Mouse (Mus musculus) left cerebral cortex, adult 18-20 months (tissue): ENCODE measurements around the gene Rab15. TPM values are rescaled to one million over a fixed set of nuclear protein-coding genes. Genes with fewer than 3 reads are reported as not detected.
"Not testable (repeated sequence)": the region's sequence is repeated elsewhere in the genome, so short reads cannot be mapped to it uniquely, and the experiment has no call there.

Source experiments
- DNase-seq, 2 experiments: peaks; one replicate each; pipeline ENCODE4 v3.0.0; 2021 to 2022; ENCODE audit warnings: low spot score in 2 of 2, mixed read lengths in 1 of 2
- long read RNA-seq, 2 experiments: library from polyadenylated mRNA; stranded (forward); transcript quantifications; one replicate each; pipeline ENCODE4 v2.0.0; 2021
- total RNA-seq, 2 experiments: library from RNA; stranded (reverse); gene quantifications; 2 replicates each; pipeline ENCODE4 v1.2.3; 2021

Rab15 gene
- 100 to 1,000 TPM; 245 to 266 TPM for total RNA-seq
- long read RNA-seq, experiment 1, transcript Rab15-201 (7 exons, 3,158 nt) = major isoform, 456 of 545 reads
- long read RNA-seq, experiment 1, partial matches to known transcripts = 8 of 545 reads
- long read RNA-seq, experiment 1, other reads (novel, unspliced or antisense) = 77 of 545 reads
- long read RNA-seq, experiment 2, transcript Rab15-207 (2 exons, 797 nt) = minor isoform, 6 of 376 reads
- long read RNA-seq, experiment 2, transcript Rab15-201 (7 exons, 3,158 nt) = major isoform, 295 of 376 reads
- long read RNA-seq, experiment 2, partial matches to known transcripts = 1 of 376 reads
- long read RNA-seq, experiment 2, other reads (novel, unspliced or antisense) = 74 of 376 reads

GRCm38 (mm10) chr12:76822651-76823041 is at the start of gene Rab15:
Gene Rab15, minus strand, starts transcription at chr12:76822908.
- DNase-seq = no peak

GRCm38 (mm10) chr12:76869561-76869960 is 46.9 kb upstream of the Rab15 start:
- DNase-seq = no peak

GRCm38 (mm10) chr12:76868463-76869198 is 45.9 kb upstream of the Rab15 start:
- DNase-seq = no peak

GRCm38 (mm10) chr12:76867586-76868280 is 45.0 kb upstream of the Rab15 start:
- peak; percentile 53 to 57 for DNase-seq

- DNase-seq = no peak
These were observed 42.6 kb upstream of the Rab15 start for GRCm38 (mm10) chr12:76865266-76865665.

GRCm38 (mm10) chr12:76863651-76864050 is 40.9 kb upstream of the Rab15 start:
- peak; percentile 53 to 54 for DNase-seq

GRCm38 (mm10) chr12:76858788-76859187 is 36.1 kb upstream of the Rab15 start:
- not testable (repeated sequence) for DNase-seq

GRCm38 (mm10) chr12:76857087-76857486 is 34.4 kb upstream of the Rab15 start:
- DNase-seq = no peak

- no peak for DNase-seq
These were observed 30.9 kb upstream of the Rab15 start for GRCm38 (mm10) chr12:76853378-76854142.

- no peak for DNase-seq
These were observed 29.7 kb upstream of the Rab15 start for GRCm38 (mm10) chr12:76852419-76852818.

- DNase-seq = no peak
These were observed 21.8 kb upstream of the Rab15 start for GRCm38 (mm10) chr12:76844346-76845061.

- DNase-seq = no peak
These were observed 17.4 kb upstream of the Rab15 start for GRCm38 (mm10) chr12:76840081-76840480.

- DNase-seq = no peak
These were observed 16.6 kb upstream of the Rab15 start for GRCm38 (mm10) chr12:76839298-76839697.

GRCm38 (mm10) chr12:76837844-76838650 is 15.3 kb upstream of the Rab15 start:
- DNase-seq = no peak

GRCm38 (mm10) chr12:76837101-76837843 is 14.6 kb upstream of the Rab15 start:
- peak; percentile 99 for DNase-seq

GRCm38 (mm10) chr12:76832704-76833103 is 10.0 kb upstream of the Rab15 start:
- DNase-seq = no peak

- no peak for DNase-seq
These were observed 2.6 kb upstream of the Rab15 start for GRCm38 (mm10) chr12:76825283-76825682.

GRCm38 (mm10) chr12:76822002-76822650 is 582 bp downstream of the Rab15 start:
- peak; percentile 36 to 67 for DNase-seq
